Mouse (Mus musculus) cerebellum, adult 11 months (tissue): ENCODE data around the gene Olfr312.
"Not testable (repeated sequence)": the region's sequence is repeated elsewhere in the genome, so short reads cannot be mapped to it uniquely, and the experiment has no call there.

Experiments
- DNase-seq: peaks from one replicate; pipeline ENCODE4 v3.0.0; 2022

Olfr312 gene

DNA sequence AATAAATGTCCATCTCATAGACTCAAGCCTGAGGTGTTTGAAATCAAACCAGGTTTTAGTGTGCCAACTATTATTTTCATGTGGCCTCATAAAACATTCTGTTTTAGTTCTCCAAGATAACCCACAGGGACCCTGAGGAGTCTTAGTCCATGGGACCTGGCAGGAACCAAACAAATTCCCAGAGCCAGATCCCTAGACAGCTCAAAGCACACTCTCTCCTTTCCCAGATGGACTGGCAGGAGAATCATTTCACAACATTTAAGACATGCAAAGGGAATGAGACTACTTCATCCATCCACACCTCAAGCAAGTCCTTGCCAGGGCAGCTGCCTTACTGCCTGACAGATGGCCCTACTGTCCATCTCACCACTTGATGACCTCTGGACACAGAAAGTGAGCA, at the start of gene Olfr312:
Olfr312 (plus strand) TSS at position 301 of the 400 bp plus-strand sequence.
- not testable (repeated sequence) for DNase-seq

DNA sequence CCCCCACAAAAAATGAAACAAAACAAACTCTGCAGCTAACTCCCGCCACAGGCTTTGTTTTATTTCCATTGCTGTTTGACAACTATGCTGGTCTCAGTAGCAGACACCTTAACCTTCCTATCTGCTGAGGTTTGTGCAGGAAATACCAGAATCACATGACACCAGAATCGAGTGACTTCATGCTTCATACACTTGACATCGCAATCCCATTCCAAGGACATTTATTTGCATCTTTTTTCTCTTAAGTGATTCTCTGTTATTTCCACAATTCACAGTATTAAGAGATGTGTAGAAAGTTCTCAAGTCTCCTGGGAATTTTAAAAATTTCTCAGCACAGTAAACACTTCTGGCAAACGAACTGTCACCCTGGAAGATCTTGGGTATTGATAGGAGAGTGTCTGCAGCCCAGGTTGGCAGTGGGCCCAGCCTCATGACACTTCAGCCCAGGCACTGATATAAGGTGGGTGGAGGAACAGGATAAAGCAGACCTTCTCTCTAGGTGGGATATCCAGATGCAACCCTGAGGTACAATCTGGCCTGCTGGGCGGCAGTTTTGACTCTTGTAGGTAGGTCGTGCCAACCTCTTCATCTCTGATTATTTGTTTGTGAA, 46.5 kb upstream of the Olfr312 start, which contains the start of gene Olfr314:
Olfr314 (plus strand) TSS at position 473 of the 610 bp plus-strand sequence.
- DNase-seq = no peak

DNA sequence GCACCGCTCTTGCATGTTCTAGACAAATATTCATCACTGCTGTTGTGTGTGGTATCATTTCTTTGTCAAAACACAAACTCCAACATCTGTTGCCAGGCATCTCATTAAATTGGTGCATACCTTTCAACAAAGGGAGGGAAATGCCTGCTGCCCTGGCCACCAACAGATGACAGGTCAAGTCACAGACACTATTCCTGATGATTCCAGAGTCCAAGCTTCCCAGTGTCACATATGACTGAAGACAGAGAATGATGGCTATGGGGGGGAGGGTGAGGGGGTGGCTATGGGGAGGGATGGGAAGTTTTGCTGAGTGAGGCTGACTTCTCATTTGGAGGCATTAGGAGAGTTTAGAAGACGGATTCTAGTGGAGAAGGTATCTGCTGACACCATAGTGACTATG, 44.9 kb upstream of the Olfr312 start:
- no peak for DNase-seq

DNA sequence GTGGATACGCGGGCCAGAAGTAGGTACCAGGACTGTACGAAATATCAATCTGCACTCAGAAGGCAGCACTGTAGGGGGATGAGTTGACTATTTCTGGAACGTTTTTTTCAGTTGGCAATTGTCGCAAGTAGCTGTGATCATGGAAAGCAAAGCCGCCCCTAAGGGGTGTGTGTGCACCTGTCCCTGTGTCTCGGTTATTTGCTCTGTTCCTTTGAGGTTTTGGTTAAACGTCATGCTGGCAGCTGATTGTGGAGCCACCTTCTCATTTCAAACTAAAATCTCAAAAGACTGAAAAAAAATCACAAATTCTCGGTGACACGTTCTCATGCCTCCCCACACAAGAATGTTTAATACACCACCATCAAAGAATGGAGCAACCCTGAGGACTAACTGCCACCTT, 41.4 kb upstream of the Olfr312 start:
- DNase-seq = no peak

DNA sequence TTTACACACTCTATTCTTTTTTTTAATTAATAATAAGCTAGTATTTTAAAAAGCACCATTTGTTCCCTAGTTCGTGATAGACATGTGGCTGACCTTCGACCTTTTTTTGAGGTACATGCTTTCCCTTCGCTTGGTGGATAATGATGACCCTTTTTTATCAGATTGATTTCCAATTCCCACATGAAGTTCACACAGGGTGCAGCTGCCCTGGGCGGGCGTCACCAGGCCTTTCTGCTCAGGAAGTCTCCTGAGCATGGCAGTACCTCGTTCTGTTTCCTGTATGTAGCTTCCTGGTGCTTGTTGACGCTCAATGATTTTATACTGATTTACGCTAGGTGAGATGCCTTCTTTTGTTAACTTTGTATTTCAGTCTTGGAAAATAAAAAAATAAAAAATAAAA, 40.7 kb upstream of the Olfr312 start:
- no peak for DNase-seq

DNA sequence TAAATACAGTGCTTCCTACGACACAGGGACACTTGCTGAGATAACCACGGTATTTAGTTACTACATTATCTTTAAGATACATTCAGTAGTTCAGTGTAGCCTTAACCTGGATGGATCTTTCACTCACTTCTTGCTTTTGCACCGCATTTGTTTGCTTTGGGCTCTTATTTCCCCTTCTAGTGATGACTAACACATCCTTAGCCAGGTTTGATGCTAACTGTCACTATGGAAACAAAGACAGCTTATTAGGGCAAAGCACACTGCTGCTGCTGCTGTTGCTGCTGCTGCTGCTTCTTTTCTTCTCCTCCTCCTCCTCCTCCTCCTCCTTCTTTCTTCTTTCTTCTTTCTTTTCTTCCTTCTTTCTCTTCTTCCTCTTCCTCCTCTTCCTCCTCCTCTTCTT, 39.5 kb upstream of the Olfr312 start:
- no peak for DNase-seq

DNA sequence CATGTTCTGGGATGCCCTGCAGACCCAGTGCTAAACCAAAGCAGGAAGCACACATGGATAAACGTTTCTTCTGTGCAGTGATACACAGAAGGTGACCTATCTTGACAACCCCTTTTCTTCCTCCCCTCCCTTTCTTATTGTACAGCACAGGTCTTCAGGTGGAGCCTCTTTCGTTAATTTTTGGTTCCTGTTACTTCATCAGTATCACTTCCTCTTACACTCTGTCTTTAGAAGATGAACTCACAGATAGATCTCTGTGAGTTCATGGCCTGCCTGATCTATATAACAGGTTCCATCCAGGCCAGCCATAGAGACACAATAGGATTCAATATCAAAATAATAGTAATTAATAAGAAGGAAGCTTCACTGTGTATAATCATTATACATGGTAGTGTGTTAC, 39.0 kb upstream of the Olfr312 start:
- no peak for DNase-seq

DNA sequence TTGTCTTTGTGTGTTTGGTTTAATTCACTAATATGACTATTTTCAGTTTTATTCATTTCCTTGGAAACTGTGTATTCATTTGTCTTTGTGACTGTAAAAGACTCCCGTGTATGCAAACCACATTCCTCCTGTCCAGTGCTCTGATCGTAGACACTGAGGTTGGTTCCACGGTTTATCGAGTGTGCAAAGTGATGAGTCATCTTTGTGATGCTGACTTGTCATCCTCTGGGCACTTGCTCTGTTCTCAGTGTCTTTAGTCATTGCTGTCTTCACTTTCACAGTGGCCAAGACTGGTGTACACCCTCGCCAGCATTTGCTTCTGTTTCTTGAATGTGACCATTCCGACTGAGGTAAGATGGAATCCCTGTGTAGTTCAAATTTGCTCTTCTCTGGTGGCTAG, 38.4 kb upstream of the Olfr312 start:
- no peak for DNase-seq

DNA sequence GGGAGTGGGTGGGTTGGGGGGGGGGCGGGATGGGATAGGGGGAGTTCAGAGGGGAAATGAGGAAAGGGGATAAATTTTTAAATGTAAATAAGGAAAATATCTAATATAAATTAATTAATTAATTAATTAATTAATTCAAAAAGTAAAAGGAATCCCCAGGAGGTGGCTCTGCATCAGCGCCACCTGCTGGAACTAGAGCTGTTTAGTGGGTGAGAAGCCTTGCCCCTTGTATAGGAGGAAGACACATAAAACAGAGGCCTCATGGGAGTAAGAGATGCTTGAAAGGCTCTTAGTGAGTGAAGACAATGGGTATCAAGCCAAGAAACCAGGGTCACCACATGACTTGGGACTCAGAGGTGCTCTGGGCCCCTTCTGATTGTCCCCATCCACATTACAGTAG, 33.2 kb upstream of the Olfr312 start:
- no peak for DNase-seq

DNA sequence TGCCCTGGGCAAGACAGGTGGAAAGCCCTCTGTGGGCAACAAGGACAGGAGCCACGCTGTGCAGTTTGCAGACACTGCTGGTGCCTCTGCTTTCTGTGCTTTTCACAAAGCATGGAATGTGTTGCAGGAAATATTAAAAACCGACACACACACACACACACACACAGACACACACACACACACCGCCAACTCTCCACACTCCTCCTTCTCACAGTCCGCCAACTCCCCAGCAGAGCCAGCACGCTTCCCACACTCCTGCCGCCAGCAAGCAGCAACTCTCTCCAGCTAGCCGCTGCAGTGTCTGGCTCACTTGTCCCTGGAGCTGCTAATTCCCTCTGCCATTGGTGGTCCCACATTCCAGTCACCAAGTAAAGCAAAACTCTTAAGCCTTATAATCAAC, 32.2 kb upstream of the Olfr312 start:
- no peak for DNase-seq

DNA sequence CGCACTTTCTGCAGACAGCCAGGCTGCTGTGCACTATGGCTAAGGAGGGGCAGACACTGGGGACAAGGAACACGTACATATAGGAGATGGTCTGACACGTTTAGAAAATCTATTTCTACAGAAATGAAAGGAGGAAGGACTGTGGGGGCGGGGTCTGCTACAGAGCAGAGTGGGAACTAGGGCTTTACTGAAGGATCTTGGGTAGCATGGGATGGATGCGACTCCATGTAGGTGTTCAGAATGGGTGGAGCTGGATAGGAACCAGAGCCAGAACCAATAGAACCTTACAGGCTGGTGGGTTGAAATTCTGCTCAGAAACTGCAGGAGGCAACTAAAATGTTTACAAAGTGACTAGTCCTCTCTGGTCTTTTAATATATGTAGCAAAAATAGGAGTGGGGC, 29.3 kb upstream of the Olfr312 start:
- DNase-seq = no peak

DNA sequence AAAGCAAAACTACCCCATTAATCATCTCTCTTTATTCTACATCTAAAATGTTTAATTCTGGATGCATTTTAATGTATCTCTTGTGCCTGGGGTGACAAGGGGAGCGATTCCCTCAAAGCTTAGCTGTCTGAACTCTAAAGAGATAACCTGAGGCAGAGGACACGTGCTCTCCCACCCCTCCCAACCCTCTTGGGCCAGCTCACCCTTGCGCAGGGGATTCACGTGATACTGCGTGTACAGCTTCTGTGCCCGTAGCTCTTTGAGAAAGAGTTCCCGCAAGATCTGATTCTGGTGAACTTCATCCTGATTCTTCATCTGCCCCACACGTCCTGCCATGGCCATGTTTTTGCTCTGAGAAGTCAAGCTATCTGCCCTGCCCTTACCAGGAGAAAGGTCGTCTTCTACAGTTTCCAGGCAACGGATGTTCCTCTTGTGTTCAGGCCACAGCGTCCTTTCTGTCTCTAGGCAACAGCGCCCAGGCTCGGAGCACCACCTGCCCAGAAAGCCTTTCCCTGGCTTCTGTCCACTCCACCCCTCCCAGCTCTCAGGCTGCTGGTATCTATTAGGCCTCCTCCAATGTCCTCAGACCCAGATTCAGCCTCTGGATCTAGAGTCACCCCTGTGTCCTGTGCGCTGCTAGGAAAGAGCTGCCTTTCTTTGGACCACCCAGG, 27.3 kb upstream of the Olfr312 start, which contains the start of gene Fam183b:
Fam183b (minus strand) TSS at position 403 of the 671 bp plus-strand sequence.
- peak; percentile 4 for DNase-seq

DNA sequence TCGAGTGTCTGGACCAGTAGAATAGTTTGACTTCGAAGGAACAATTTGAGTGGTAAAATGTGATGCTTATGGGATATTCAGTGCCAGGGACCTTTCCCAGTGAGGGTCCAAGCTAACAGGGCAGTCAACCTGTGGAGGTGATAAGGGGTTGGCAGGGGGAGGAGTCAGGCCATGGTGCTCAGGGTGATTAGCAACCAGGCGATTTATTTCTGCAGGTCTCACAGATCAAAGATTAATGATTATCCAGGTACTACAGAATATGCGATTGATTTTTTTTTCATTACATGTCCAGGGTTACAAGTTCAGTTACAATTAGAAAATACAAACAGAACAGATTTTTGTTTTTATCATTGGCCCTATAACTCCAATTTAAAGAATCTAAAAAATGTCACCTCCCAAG, 25.2 kb upstream of the Olfr312 start:
- no peak for DNase-seq

DNA sequence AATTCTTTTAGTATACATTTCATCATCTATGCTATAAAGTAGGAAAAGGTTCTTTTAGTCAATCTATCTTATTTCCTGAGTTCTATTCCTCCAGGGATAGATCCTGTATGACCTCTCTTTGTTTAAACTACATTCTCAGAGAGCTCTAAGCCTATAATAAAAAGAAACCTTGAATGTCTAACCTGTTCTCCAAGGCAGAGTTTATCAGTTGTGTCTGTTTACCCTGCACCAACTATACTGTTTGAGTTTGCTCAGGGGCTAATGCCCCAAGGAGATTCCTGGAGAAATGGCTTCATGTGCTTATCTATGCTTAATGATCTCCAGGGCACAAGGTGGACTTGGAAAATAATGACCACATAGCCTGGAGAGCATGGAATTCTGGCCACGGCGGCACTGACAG, 24.6 kb upstream of the Olfr312 start:
- DNase-seq = no peak

DNA sequence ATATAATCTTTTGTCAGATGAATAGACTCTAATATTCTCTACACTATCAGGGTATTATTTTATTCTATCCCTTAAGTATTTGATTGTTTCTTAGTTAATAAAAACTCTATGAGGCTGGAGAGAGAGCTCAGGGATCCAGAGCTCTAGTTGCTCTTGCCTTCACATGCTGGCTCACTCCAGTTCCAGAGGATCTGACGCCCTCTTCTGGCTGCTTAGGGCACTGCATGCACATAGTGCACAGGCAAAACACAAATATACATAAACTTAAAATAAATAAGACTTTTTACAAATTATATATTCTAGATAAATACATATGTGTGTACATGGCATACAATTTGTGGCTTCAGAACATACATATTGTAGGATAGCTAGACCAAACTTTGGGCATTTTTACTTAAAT, 17.0 kb upstream of the Olfr312 start:
- no peak for DNase-seq

DNA sequence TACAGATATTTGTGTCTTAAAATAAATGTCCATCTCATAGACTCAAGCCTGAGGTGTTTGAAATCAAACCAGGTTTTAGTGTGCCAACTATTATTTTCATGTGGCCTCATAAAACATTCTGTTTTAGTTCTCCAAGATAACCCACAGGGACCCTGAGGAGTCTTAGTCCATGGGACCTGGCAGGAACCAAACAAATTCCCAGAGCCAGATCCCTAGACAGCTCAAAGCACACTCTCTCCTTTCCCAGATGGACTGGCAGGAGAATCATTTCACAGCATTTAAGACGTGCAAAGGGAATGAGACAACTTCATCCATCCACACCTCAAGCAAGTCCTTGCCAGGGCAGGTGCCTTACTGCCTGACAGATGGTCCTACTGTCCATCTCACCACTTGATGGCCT, 14.3 kb upstream of the Olfr312 start, which contains the start of gene Olfr313:
Olfr313 (plus strand) TSS at position 301 of the 400 bp plus-strand sequence.
- DNase-seq = not testable (repeated sequence)

DNA sequence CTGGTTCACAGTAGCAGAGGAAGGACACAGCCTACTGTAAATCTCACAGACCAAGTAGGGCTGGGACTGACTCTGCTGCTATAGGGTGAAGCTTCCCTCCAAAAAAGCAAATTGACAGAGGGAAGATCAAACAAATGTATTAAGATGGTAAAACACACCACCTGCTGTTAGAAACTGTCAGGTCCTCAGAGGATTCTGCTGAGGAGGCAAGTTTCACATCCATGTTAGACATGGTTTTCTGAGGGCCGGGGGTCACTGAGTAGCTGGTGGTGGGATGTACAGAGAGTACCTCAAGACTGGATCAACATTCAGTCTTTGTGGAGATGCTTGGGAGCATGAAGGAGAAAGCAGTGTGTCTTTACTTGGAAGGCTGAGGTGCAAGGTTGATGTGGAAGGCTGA, 13.4 kb upstream of the Olfr312 start:
- DNase-seq = no peak

DNA sequence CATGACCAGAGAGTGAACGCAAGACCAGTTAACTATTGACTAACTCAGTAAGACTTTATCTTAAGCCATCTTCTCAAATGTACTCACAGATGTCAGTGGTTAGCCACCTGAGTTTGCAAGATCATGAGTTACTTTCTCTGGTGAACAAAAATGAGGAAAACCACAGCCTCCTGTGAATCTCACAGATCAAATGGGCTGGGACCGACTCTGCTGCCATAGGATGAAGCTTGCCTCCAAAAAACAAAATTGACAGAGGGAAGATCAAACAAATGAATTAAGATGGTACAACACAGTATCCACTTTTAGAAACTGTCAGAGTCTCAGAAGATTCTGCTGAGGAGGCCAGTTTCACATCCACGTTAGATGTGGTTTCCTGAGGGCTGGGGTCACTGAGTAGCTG, 727 bp downstream of the Olfr312 start:
- no peak for DNase-seq

DNA sequence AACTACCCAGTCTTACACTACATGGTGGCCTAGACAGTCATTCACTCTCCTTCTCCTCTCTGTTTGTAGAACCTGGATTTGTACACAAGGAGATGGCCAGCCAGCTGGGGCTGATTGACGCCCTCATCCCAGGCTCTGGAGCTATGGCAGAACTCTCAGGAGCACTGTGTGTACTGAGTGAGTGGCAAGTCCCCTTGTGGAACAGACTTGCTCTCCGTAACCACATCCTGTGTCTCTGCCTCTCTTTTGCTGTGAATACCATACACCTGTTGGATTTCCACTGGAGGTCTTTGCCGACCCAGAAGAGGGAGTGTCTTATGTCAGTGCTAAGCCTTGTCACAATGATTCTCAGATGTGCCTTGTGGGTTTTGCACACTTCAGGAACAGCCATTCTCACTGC, 3.5 kb downstream of the Olfr312 start:
- DNase-seq = not testable (repeated sequence)

DNA sequence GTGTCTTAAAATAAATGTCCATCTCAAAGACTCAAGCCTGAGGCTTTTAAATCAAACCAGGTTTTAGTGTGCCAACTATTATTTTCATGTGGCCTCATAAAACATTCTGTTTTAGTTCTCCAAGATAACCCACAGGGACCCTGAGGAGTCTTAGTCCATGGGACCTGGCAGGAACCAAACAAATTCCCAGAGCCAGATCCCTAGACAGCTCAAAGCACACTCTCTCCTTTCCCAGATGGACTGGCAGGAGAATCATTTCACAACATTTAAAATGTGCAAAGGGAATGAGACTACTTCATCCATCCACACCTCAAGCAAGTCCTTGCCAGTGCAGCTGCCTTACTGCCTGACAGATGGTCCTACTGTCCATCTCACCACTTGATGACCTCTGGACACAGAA, 9.9 kb downstream of the Olfr312 start, which contains the start of gene Olfr311:
Olfr311 (plus strand) TSS at position 301 of the 400 bp plus-strand sequence.
- DNase-seq = not testable (repeated sequence)

DNA sequence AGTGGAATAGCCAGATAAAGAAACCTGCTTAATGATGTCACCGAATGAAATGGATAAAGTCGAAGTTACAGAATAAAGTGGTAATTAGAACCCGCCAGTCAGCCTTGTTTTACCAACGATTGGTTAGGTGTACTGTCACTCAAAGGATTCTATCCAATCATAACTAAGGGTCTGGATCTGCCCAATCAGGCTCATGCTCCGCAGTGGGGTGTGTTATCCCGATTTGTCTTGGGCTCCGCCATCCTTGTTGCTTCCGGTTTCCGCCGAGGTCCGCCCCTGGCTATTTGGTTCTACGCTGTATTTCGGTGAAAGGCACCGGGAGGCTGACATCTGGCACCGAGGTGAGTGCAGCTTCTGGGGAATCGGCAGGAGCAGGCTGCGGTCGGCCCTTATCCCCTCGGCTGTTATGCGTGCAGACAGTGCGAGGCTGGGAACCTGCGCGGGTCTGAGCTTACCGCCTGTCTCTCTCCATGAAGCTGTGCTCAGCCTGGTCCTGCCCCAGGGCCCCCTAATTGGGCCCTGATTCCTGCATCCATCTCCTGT, 18.0 kb downstream of the Olfr312 start, which contains the start of gene Gm12258:
Gm12258 (plus strand) TSS at position 240 of the 543 bp plus-strand sequence.
- peak; percentile 84 for DNase-seq

DNA sequence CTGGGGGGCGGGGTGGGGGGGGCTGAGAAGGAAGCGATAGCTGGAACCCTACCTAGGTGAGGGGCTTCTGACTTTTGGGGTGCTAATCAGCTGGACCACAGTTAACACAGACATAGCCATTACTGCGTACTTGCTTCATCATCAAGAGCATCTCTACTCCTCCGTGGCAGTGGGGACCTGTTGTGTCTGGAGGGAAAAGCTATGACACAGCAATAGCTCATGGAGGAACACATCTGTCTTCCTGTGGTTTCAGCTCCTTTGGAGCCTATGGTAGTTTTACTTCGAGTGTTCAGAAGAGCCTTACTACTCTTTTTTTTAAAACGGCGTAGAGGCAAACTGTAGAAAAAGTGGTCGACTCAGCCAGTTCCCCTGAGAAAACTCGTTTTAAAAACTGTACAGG, 18.6 kb downstream of the Olfr312 start:
- no peak for DNase-seq

DNA sequence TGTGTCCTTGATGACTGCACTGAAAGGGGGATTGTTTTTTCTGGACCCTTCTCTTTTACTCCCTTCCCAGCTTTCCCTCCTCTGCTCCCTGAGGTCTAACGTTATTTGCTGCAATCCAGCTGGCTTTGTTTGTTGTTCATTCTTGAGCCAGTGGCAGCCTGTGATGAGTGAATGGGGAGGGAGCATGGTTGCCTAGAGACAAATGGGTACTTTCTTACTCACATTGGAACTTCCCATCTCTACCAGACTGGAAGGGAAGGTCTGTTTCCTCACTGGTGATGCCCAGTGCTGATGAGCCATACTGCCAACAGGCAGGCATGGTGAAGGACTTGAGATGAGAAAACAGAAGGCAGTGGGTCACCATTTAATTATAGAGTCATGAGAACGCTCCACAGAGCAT, 20.7 kb downstream of the Olfr312 start:
- no peak for DNase-seq

DNA sequence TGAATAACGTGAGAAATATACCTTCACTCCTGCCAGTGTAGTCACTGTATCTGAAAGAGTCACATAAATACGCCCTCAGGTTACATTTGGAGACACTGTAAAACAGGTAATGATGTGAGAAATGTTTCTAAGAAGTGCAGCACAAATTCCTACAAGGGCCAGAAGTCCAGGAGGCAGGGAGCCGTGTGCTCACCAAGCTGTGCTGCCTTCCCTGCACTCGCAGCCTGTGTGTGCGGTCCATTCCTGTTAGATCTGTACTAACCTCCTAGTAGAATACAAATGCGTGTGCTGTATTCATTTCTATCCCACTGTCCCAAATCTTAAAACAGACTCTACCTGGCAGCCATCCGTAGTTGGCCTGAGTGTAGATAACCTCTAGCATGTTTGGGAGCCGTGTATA, 31.7 kb downstream of the Olfr312 start:
- DNase-seq = no peak
